Mouse (Mus musculus) heart, adult 2 months (tissue): ENCODE data around the gene Atrnl1.

Experiments
- CTCF ChIP-seq: fragments of 200-600 bp; IDR thresholded peaks from 2 replicates; pipeline ENCODE4 v1.8.1; 2022; ENCODE audit warnings: antibody characterized with exemption, mild to moderate bottlenecking, moderate library complexity
- EP300 ChIP-seq: fragments of 200-500 bp; IDR thresholded peaks from 2 replicates; pipeline ENCODE4 v1.6.1; 2011; ENCODE audit warnings: low read depth, low read length, control low read depth; ENCODE audit not compliant: insufficient read depth
- POLR2A ChIP-seq: fragments of 200-500 bp; IDR thresholded peaks from 2 replicates; pipeline ENCODE4 v1.6.1; 2011; ENCODE audit warnings: mild to moderate bottlenecking, low read depth, low read length, control low read depth; ENCODE audit not compliant: insufficient read depth

DNA sequence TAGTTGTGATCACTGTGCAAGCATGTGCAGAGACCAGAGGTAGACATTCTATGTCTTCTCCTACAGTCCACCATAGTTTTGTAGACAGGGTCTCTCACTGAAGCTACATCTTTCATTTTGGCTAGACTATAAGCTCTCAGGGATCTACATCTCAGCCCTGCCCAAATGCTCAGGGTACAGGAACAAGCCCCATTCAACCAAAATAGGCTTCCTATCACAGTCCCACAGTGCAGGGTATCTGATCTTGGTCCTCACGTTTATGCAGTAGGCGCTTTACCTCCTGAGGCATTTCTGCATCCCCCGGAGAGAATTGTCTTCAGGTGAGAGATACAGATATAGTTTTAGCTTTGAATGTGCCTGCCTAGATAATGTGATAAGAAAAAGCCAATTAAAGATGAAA, 346.5 kb downstream of the Atrnl1 start:
- TF ChIP-seq CTCF = no peak
- TF ChIP-seq EP300 = no peak
- TF ChIP-seq POLR2A = no peak
